Comparison of ENCODE assay signal across 16 mouse cellular contexts in the genomic region with DNA sequence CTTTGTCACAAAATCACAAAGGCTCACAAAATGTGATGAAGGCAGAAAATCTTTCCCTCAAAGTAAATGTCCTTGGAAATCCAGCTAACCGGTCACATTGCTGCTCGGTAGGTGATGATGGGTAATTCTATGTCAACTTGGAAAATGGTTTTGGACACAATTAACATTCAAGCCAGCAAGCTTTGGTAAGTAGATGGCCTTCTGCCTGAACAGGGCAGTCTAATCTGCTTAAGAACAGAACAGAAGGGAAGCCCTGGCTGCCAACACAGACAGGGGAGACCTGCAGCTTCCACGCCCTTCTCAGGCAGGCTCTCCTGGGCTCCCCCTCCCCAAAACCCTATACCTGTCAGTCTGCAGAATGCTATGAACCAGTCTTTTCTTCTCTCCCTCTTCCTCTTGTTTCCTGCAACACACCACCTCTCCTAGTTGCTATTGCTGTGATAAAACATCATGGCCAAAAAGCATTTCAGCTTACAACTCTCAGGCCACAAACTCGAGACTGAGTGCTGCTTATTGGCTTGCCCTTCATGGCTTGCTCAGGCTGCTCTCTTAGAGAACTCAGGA. TPM values are rescaled to one million over a fixed set of nuclear protein-coding genes. Genes with fewer than 3 reads are reported as not detected.
A peak's percentile ranks its signal among the peaks of the same experiment; 100 is the strongest.
DNase-seq lines count a peak whose midpoint lies in the region; ATAC-seq and TF ChIP-seq lines count a peak whose summit lies in the region.
"Had no signal": no experiment of that assay in that cellular context is flagged by ENCODE, and none has a peak within 500 bp of the region (broad histone marks: within the 10 kb centered on the region; RNA-seq: fewer than 3 reads in every experiment).

No protein-coding gene starts in this region.

- H3K4me1 ChIP-seq in forebrain, embryonic 10.5 days = peaks cover 50% of the 10 kb centered on the region
- H3K4me1 ChIP-seq in forebrain, postnatal 0 days (ENCODE audit: insufficient read depth) = peaks cover 5% of the 10 kb centered on the region
- peaks cover 20% of the 10 kb centered on the region for H3K4me1 ChIP-seq in forebrain, embryonic 13.5 days
- H3K4me1 ChIP-seq in hindbrain, postnatal 0 days (ENCODE audit: insufficient read depth, low read length) = peaks cover 22% of the 10 kb centered on the region
- peaks cover 25% of the 10 kb centered on the region for H3K4me1 ChIP-seq in neural tube, embryonic 15.5 days
- H3K4me1 ChIP-seq: limb, embryonic 10.5 days had no signal

- peaks cover 17% of the 10 kb centered on the region for H3K36me3 ChIP-seq in forebrain, embryonic 10.5 days (replicated peaks)
- H3K36me3 ChIP-seq in forebrain, postnatal 0 days (ENCODE audit: insufficient read depth) = no peaks in the 10 kb centered on the region
- no peaks in the 10 kb centered on the region for H3K36me3 ChIP-seq in forebrain, embryonic 13.5 days (ENCODE audit: poor library complexity, severe bottlenecking)
- H3K36me3 ChIP-seq in hindbrain, postnatal 0 days (ENCODE audit: insufficient read depth, low read length) = no peaks in the 10 kb centered on the region
- H3K36me3 ChIP-seq in neural tube, embryonic 15.5 days = no peaks in the 10 kb centered on the region
- H3K36me3 ChIP-seq: embryonic facial prominence, embryonic 15.5 days; limb, embryonic 10.5 days had no signal

- H3K27me3 ChIP-seq in forebrain, embryonic 10.5 days (ENCODE audit: poor library complexity, severe bottlenecking) = peaks cover 19% of the 10 kb centered on the region; the same call in 1 of the 2 replicates
- H3K27me3 ChIP-seq in forebrain, postnatal 0 days (ENCODE audit: insufficient read depth, low read length) = no peaks in the 10 kb centered on the region
- H3K27me3 ChIP-seq in forebrain, embryonic 13.5 days = no peaks in the 10 kb centered on the region
- no peaks in the 10 kb centered on the region for H3K27me3 ChIP-seq in hindbrain, postnatal 0 days (ENCODE audit: insufficient read depth, low read length)
- H3K27me3 ChIP-seq in neural tube, embryonic 15.5 days (replicated peaks) = no peaks in the 10 kb centered on the region

- no peak for ATAC-seq in forebrain, postnatal 0 days
- peak; percentile 36; the same call in 1 of the 2 replicates for ATAC-seq in forebrain, embryonic 13.5 days
- ATAC-seq in hindbrain, postnatal 0 days = peak; percentile 79
- ATAC-seq in neural tube, embryonic 15.5 days (ENCODE audit: low FRiP score) = no peak; the same call in 1 of the 2 replicates

- H3K4me3 ChIP-seq in forebrain, embryonic 10.5 days = peak overlapping the region; percentile 32; the same call in 1 of the 2 replicates
- H3K4me3 ChIP-seq in forebrain, postnatal 0 days (ENCODE audit: low read depth, low read length) = no peak overlapping the region
- no peak overlapping the region for H3K4me3 ChIP-seq in forebrain, embryonic 13.5 days
- H3K4me3 ChIP-seq in hindbrain, postnatal 0 days (ENCODE audit: low read length) = no peak overlapping the region
- H3K4me3 ChIP-seq in neural tube, embryonic 15.5 days (replicated peaks) = no peak overlapping the region
- H3K4me3 ChIP-seq: embryonic facial prominence, embryonic 15.5 days; heart, embryonic 10.5 days; limb, embryonic 10.5 days; myocyte had no signal

- WGBS in forebrain, embryonic 10.5 days = 7% methylated on average over 4 of the region's 4 CpGs
- WGBS in forebrain, postnatal 0 days = 7% methylated on average over 4 of the region's 4 CpGs
- 3% methylated on average over 4 of the region's 4 CpGs for WGBS in forebrain, embryonic 13.5 days
- WGBS in hindbrain, postnatal 0 days = 14% methylated on average over 4 of the region's 4 CpGs
- WGBS in neural tube, embryonic 15.5 days = 13% methylated on average over 4 of the region's 4 CpGs

- H3K4me2 ChIP-seq in forebrain, postnatal 0 days (ENCODE audit: low read depth) = no peak overlapping the region
- peak overlapping the region; percentile 34 for H3K4me2 ChIP-seq in forebrain, embryonic 13.5 days
- H3K4me2 ChIP-seq in hindbrain, postnatal 0 days (ENCODE audit: low read depth, low read length) = 0 out of 2 replicates have a peak overlapping the region, but pooled peaks have one; percentile 28
- no peak overlapping the region; the same call in 1 of the 2 replicates for H3K4me2 ChIP-seq in neural tube, embryonic 15.5 days
- H3K4me2 ChIP-seq: embryonic facial prominence, embryonic 15.5 days had no signal

- peak overlapping the region; percentile 77 for H3K27ac ChIP-seq in forebrain, embryonic 10.5 days
- no peak overlapping the region; the same call in 1 of the 2 replicates for H3K27ac ChIP-seq in forebrain, postnatal 0 days (ENCODE audit: low read depth, low read length)
- peak overlapping the region; percentile 67 for H3K27ac ChIP-seq in forebrain, embryonic 13.5 days
- H3K27ac ChIP-seq in hindbrain, postnatal 0 days = peak overlapping the region; percentile 72
- peak overlapping the region; percentile 58 for H3K27ac ChIP-seq in neural tube, embryonic 15.5 days (replicated peaks)
- H3K27ac ChIP-seq: embryonic facial prominence, embryonic 15.5 days; heart, embryonic 10.5 days; limb, embryonic 10.5 days had no signal

- peaks cover 13% of the 10 kb centered on the region; the same call in 1 of the 2 replicates for H3K9me3 ChIP-seq in forebrain, embryonic 10.5 days
- no peaks in the 10 kb centered on the region for H3K9me3 ChIP-seq in forebrain, postnatal 0 days (ENCODE audit: low read length)
- H3K9me3 ChIP-seq in forebrain, embryonic 13.5 days (replicated peaks) = 0 out of 2 replicates have a peak, but pooled peaks cover 8% of the 10 kb centered on the region
- H3K9me3 ChIP-seq in hindbrain, postnatal 0 days (ENCODE audit: low read length) = no peaks in the 10 kb centered on the region
- H3K9me3 ChIP-seq in neural tube, embryonic 15.5 days (replicated peaks) = no peaks in the 10 kb centered on the region
- H3K9me3 ChIP-seq: embryonic facial prominence, embryonic 15.5 days; heart, embryonic 10.5 days; limb, embryonic 10.5 days had no signal

- DNase-seq in forebrain, embryonic 10.5 days (ENCODE audit: extremely low spot score, low spot score) = no peak
- no peak for DNase-seq in forebrain, postnatal 0 days
- peak; percentile 48 for DNase-seq in hindbrain, postnatal 0 days (ENCODE audit: low spot score)
- no peak for DNase-seq in frontal cortex, postnatal 36 days (ENCODE audit: low spot score in 2 of 2)
- DNase-seq in spleen, postnatal 36 days (ENCODE audit: low spot score in 2 of 2) = no peak
- no peak for DNase-seq in embryo, embryonic 11 days
- DNase-seq: adrenal gland, postnatal 14 days; B cell, adult 2 months; lung, postnatal 4 days; right cerebral cortex, postnatal 14 days had no signal

- H3K9ac ChIP-seq in forebrain, postnatal 0 days = no peak overlapping the region
- H3K9ac ChIP-seq in forebrain, embryonic 13.5 days = 0 out of 2 replicates have a peak overlapping the region, but pooled peaks have one; percentile 3
- no peak overlapping the region for H3K9ac ChIP-seq in hindbrain, postnatal 0 days (replicated peaks; ENCODE audit: low read length)
- no peak overlapping the region for H3K9ac ChIP-seq in neural tube, embryonic 15.5 days (replicated peaks)
- H3K9ac ChIP-seq: embryonic facial prominence, embryonic 15.5 days had no signal

- TF ChIP-seq CTCF in forebrain, postnatal 0 days (IDR thresholded peaks at IDR 0.05; ENCODE audit: low read depth) = no peak
- TF ChIP-seq CTCF in hindbrain, postnatal 0 days (IDR thresholded peaks at IDR 0.05; ENCODE audit: low read depth) = no peak

RNA-seq across cellular contexts. Expression of a gene that starts 29.0 kb away (rescaled TPM):
- polyA plus RNA-seq in forebrain, embryonic 10.5 days (2016; fragmentation: Nextera tagmentation; extraction: Ambion mirVana) = 29.2 and 31.9 TPM in 2 replicates
- total RNA-seq in forebrain, postnatal 0 days (2014; rRNA removed) = 37.0 and 37.6 TPM in 2 replicates
- polyA plus RNA-seq in forebrain, postnatal 0 days (2015; fragmentation: Nextera tagmentation; extraction: Ambion mirVana) = 30.6 and 40.5 TPM in 2 replicates
- 32.1 and 38.8 TPM in 2 replicates for polyA plus RNA-seq in forebrain, embryonic 13.5 days (2015; fragmentation: Nextera tagmentation; extraction: Ambion mirVana)
- total RNA-seq in hindbrain, postnatal 0 days (2014; rRNA removed) = 52.9 and 54.4 TPM in 2 replicates
- polyA plus RNA-seq in hindbrain, postnatal 0 days (2015; fragmentation: Nextera tagmentation; extraction: Ambion mirVana) = 46.7 and 46.8 TPM in 2 replicates
- 36.5 and 41.9 TPM in 2 replicates for polyA plus RNA-seq in neural tube, embryonic 15.5 days (2015; fragmentation: Nextera tagmentation; extraction: Ambion mirVana)

Comparison
In these comparisons a context has a peak if more than half of its experiments do, and no peak if none do; other contexts are left out.
1. ATAC-seq: peak in forebrain, embryonic 13.5 days (single experiment) and hindbrain, postnatal 0 days (single experiment); none in forebrain, postnatal 0 days (single experiment) and neural tube, embryonic 15.5 days (single experiment).
2. H3K4me2 ChIP-seq: peak in forebrain, embryonic 13.5 days (single experiment) and hindbrain, postnatal 0 days (single experiment); none in forebrain, postnatal 0 days (single experiment) and neural tube, embryonic 15.5 days (single experiment).